Mouse (Mus musculus): ENCODE measurements at regions not wholly inside any gene's neighbourhood (a gene's known extent, or its start where the extent isn't known, plus 50 kb on each side); places are given as distances from the start of the nearest gene placed in this dataset.

DNA sequence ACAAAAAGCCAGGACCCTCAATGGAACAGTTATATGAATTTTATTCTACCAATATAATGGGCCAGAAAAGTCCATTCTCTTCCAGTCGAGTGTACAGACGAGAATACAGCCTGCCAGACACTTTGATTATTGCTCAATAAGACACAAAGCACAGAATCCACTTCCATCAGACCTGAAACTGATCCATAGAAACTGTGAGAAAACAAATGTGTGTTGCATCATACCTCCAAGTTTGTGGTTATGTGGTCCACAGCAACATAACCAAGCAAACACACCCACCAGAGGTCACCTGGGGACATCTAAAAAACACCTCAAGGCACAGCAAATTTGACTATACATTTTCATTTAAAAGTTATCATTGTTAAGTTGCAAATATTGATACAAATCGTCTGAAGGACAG lies 183.2 kb downstream of the 4933412E24Rik start:
- TF ChIP-seq CTCF (IDR thresholded peaks at IDR 0.05; ENCODE audit: insufficient read depth, low read length) (no peak), POLR2A (IDR thresholded peaks at IDR 0.05; ENCODE audit: borderline replicate concordance, extremely low read depth, low read depth, low read length) (no peak)

Measured in lung, adult 2 months (tissue).